Mouse (Mus musculus) cerebellum, adult 2 months (tissue): ENCODE data around the gene Pigp. TPM values are rescaled to one million over a fixed set of nuclear protein-coding genes. Genes with fewer than 3 reads are reported as not detected.
A peak's percentile ranks its signal among the peaks of the same experiment; 100 is the strongest.

ENCODE experiments used
- DNase-seq, 2 experiments: peaks; one replicate each; pipeline ENCODE4 v3.0.0; 2021
- H3K27ac ChIP-seq: fragments of 200-500 bp; 2 replicates; pipeline ENCODE4 v1.5.1; 2012; ENCODE audit warnings: low read length, control low read depth, inconsistent platforms; ENCODE audit not compliant: insufficient read depth
- H3K27me3 ChIP-seq: fragments of 200-500 bp; 2 replicates; pipeline ENCODE4 v1.6.1; 2012; ENCODE audit warnings: inconsistent platforms, mild to moderate bottlenecking, low read length, moderate library complexity; ENCODE audit not compliant: control insufficient read depth, insufficient read depth
- H3K4me1 ChIP-seq: fragments of 200-500 bp; 2 replicates; pipeline ENCODE4 v1.6.1; 2011; ENCODE audit warnings: low read length; ENCODE audit not compliant: control insufficient read depth, insufficient read depth
- H3K4me3 ChIP-seq: fragments of 200-500 bp; replicated peaks from 2 replicates; pipeline ENCODE3; 2011; ENCODE audit warnings: mild to moderate bottlenecking, low read depth, low read length, control low read depth; ENCODE audit not compliant: insufficient read depth
- CTCF ChIP-seq: fragments of 200-500 bp; IDR thresholded peaks from 2 replicates; pipeline ENCODE4 v1.5.1; 2011; ENCODE audit warnings: low read depth, mild to moderate bottlenecking, control low read depth, low read length, moderate library complexity, borderline replicate concordance; ENCODE audit not compliant: insufficient read depth
- POLR2A ChIP-seq: fragments of 200-500 bp; IDR thresholded peaks from 2 replicates; pipeline ENCODE4 v1.6.1; 2011; ENCODE audit warnings: low read length, control low read depth, borderline replicate concordance; ENCODE audit not compliant: insufficient read depth
- WGBS: fragments of 180-500 bp; shearing (Covaris S2); methylation state at CpG from one replicate; pipeline ENCODE4 v1.1.7; 2018; 5-methylcytosine and 5-hydroxymethylcytosine counted together
- polyA plus RNA-seq: library from polyadenylated mRNA; depleted of rRNA; stranded (reverse); fragments of >200 nt; gene quantifications from 2 replicates; pipeline ENCODE4 v1.2.3, GENCODE M21; 2012

Gene Pigp
- polyA plus RNA-seq, 1 experiment, result 73.6 TPM

- H3K27me3 ChIP-seq, result no peaks in the 10 kb centered on the region
- WGBS, result under 1% methylated on average over 79 of the region's 79 CpGs
- H3K27ac ChIP-seq, result peak within 1 kb of the TSS; percentile 100
- no peaks in the 10 kb centered on the region; the same call in 1 of the 2 replicates for H3K4me1 ChIP-seq
- H3K4me3 ChIP-seq, result peak within 1 kb of the TSS; percentile 62
- TF ChIP-seq CTCF, result no peak
- peak; percentile 84 for TF ChIP-seq POLR2A
- peak; percentile 97 to 98 for DNase-seq
These were observed 1.3 kb downstream of the Pigp start, which contains the start of gene Ttc3 for GRCm38 (mm10) chr16:94370173-94370914. Ttc3 (plus strand) TSS chr16:94370618.

GRCm38 (mm10) chr16:94369596-94370172, 2.0 kb downstream of the Pigp start:
- no peak for TF ChIP-seq CTCF
- no peak for TF ChIP-seq POLR2A
- Histone ChIP-seq H3K4me3 (peak overlapping the region; percentile 62), H3K27me3 (no peaks in the 10 kb centered on the region), H3K27ac (peak overlapping the region; percentile 100), H3K4me1 (no peaks in the 10 kb centered on the region; the same call in 1 of the 2 replicates)
- WGBS, result 3% methylated on average over 6 of the region's 6 CpGs
- DNase-seq, result peak in 1 of 2 experiments; percentile 51

- no peak for DNase-seq
- Histone ChIP-seq H3K27ac (no peak overlapping the region), H3K27me3 (no peaks in the 10 kb centered on the region), H3K4me1 (peaks cover 5% of the 10 kb centered on the region), H3K4me3 (no peak overlapping the region)
- TF ChIP-seq CTCF (no peak), POLR2A (no peak)
- 93% methylated on average over 3 of the region's 3 CpGs for WGBS
These were observed 6.2 kb downstream of the Pigp start for GRCm38 (mm10) chr16:94365435-94365834.

GRCm38 (mm10) chr16:94363814-94364213, 7.8 kb downstream of the Pigp start:
- Histone ChIP-seq H3K4me3 (no peak overlapping the region), H3K4me1 (peaks cover 5% of the 10 kb centered on the region), H3K27me3 (no peaks in the 10 kb centered on the region), H3K27ac (no peak overlapping the region)
- TF ChIP-seq CTCF (no peak), POLR2A (no peak)
- no peak for DNase-seq
- WGBS, result 88% methylated on average over 4 of the region's 4 CpGs

- DNase-seq, result peak; percentile 53 to 78
- no peak overlapping the region for H3K27ac ChIP-seq
- TF ChIP-seq POLR2A, result no peak
- TF ChIP-seq CTCF, result no peak
- no peaks in the 10 kb centered on the region for H3K27me3 ChIP-seq
- H3K4me3 ChIP-seq, result no peak overlapping the region
- WGBS, result 40% methylated on average over 10 of the region's 10 CpGs
- H3K4me1 ChIP-seq, result peaks cover 5% of the 10 kb centered on the region
These were observed 9.3 kb downstream of the Pigp start for GRCm38 (mm10) chr16:94362174-94362873.

- no peak overlapping the region for H3K27ac ChIP-seq
- WGBS, result 67% methylated on average over 13 of the region's 13 CpGs
- DNase-seq, result no peak
- H3K27me3 ChIP-seq, result no peaks in the 10 kb centered on the region
- H3K4me1 ChIP-seq, result peaks cover 5% of the 10 kb centered on the region
- no peak overlapping the region for H3K4me3 ChIP-seq
- TF ChIP-seq POLR2A, result no peak
- no peak for TF ChIP-seq CTCF
These were observed 10.9 kb downstream of the Pigp start for GRCm38 (mm10) chr16:94360578-94361350.

GRCm38 (mm10) chr16:94358091-94358490, 13.6 kb downstream of the Pigp start:
- Histone ChIP-seq H3K27ac (no peak overlapping the region), H3K4me1 (peaks cover 5% of the 10 kb centered on the region), H3K27me3 (no peaks in the 10 kb centered on the region), H3K4me3 (no peak overlapping the region)
- 92% methylated on average over 3 of the region's 3 CpGs for WGBS
- no peak for DNase-seq
- TF ChIP-seq CTCF (no peak), POLR2A (no peak)
